Mouse (Mus musculus) urinary bladder, postnatal 10 days (tissue): ENCODE measurements around the gene BC029722.
A peak's percentile ranks its signal among the peaks of the same experiment; 100 is the strongest.

Experiments
- DNase-seq: peaks from one replicate; pipeline ENCODE4 v3.0.0; 2022; ENCODE audit warnings: low spot score

Gene BC029722

DNA sequence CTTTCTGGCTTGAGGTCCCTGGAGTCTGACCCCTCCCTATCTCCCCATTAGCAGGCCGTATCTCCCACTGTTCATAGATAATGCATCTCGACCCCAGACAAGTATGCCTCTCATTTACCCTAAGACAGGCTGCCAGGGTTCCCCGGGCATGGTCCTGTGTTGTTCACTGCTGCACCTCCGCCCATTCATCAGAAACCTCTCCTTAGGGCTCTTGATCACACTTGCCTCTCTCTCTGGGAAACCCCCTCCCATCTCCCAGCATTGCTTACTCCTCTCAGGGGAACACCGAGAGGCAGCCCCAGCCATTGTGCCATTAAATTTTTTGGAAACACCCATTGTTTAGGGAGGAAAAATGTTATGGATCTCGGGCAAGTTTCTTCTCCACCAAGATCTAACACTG is 41.2 kb downstream of the BC029722 start:
- no peak for DNase-seq

DNA sequence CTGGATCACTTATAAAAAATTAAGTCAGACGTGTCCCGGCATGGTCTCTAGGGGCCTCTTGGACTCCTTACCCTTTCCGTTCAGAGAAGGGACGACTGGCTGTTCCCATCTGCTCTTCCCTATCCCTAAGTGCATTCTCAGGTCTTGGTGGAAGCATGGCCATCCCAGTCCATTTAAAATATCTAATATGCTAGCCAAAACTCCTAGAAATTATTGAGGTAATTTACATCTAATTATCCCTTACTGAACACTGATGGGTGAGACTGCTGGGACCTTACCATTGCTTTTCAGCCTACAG is 41.6 kb downstream of the BC029722 start:
- DNase-seq: no peak

DNA sequence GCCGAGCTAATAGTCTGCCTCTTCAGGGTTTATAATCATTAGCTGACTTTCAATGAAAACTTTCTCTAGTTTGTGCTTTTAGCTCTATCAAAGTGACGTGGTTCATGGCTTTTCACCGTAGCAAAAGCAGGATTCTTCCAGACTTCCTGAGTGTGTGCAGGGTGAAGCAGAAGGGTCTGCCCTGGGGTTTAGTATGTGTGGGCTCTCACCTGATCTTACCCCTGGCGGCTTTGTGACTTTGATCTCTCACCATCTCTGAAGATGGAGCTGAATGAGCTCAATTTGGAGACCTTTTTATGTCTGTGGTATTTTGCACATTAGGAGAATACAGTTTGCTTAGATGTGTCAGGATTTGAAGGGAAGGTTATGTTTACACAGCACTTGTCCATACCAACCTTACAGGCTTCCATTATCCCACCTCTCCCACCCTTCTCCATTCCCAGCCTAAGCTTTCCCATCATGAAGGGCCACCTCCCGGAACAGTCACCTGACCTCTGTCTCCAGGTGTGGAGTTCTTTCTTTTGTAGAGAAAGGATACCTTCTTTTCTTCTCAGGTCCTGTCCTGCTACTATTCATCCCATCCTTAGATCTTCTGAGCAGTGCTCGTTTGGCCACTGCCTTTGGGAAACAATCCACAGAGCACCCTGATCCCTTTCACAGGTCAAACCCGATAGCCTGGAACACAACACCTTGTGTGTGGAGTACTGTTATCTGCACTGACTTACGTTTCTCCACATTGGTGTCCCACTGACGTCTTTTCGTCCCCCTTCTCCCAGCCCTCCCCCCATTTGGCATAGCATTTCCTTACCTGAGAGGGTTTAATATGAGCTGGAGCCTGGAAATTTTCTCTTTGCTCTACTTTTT is 42.2 kb downstream of the BC029722 start:
- DNase-seq: no peak

DNA sequence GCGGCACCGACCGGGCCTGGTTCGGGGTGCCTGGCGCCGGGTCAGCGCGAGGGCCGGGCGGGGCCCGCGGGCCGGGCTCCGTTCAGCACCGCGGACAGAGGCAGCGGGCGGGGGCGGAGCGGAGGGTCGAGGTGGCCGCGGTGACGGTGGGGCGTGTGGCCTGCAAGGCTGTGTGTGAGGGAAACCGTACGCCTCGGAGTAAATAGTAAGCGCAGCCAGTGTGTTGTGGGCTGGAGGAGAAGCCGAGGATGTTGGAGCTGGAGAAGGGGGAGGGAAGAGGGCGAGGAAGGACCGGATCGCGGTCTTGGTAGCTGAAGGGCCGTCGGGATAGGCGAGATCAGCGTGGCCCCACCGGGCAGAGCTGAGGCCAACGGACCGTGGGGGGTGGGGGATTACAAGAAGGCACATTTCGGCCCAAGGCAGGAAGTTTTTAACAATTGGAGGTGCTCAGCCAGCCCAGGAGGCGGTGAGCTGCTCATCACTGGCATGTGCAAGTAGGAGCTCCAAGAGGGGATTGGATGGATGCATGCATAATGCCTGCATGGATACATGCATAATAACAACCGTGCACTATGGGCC is 43.5 kb downstream of the BC029722 start:
- DNase-seq: peak; percentile 11

DNA sequence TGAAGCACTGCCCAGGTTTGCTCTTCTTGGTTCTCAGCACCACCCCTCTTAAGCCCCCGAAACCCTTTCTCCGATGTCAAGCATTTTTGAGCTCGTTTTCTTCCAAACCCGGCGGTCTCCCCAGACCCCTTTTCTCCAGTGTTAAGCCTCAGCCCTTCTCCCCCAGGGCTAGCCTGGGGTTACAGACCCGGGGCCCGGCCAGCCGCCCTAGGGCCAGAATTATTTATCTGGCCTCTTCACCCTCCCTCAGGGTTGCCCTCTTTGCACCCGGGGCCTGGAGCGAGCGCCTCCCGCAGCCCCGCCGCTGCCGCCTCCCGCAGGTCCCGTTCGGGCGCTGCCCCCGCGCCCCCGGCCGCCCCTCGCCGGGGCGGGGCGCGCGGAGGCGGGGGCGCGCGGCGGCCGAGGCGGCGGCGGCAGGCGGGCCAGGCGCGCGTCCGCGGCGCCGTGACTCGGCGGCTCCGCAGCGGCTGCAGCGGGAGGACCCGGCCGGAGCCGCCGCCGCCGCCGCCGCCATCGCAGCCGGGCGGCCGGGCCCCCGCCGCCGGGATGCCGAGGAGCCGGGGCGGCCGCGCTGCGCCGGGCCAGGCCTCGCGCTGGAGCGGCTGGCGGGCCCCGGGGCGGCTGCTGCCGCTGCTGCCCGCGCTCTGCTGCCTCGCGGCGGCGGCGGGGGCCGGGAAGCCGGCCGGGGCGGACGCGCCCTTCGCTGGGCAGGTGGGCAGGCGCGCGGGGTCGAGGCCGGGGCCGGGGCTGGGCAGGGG is 44.1 kb downstream of the BC029722 start, which contains the start of gene Mmp24:
Gene Mmp24, plus strand, starts transcription at position 416 of the 758 bp plus-strand sequence.
- DNase-seq: no peak

DNA sequence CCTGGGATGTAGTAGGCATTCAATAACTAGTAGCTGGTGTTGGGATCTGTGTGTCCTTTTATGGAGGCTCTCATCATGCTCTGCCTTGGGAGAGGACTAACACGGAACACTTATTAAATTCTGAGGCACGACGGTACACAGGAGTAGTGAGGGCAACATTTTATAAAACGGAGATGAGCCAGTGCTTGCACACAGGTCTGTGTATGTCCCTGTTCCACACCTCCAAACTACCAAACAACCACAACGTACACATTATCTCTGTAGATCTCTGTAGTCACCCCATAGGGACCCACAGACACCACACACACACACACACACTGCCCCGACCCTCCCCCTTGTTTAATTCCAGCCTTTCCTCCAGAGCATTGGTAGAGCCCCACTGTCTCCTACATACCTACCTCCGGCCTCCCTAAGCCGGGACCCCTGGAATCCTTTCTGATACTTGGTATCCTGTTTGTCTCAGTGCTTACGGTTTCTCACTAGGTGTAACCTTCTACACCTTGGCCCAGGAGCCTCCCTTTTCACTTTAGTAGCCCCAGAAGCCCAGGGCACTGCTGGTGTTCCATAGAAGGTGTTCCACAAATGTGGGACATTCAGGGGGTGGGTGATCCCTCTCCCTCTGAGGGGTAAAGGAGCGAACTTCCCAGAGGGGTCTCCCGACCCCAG is 44.8 kb downstream of the BC029722 start:
- DNase-seq: no peak

DNA sequence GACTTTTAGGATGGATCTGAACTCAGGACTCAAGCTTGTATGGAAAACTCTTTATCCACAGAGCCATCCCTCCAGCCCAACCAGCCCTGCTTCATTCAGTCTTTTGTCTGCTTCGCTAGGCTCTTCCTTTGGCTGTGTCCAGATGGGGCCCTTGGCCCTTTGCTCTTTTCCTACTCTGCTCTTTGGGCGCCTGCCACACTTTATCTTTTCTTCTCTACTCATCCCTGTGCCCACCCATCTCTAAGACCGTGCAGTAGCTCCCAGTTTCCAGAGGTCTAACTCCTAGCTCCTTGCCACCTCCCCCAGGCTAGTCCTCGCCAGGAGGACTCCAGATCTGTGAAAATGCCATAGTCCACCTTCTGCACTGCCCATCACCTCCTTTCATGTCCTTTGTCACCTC is 45.6 kb downstream of the BC029722 start:
- no peak for DNase-seq
